Mouse (Mus musculus) heart, adult 18-20 months (tissue): Measurements from ENCODE around the gene Olfm1. TPM values are rescaled to one million over a fixed set of nuclear protein-coding genes. Genes with fewer than 3 reads are reported as not detected.
A peak's percentile ranks its signal among the peaks of the same experiment; 100 is the strongest.

Source experiments
- DNase-seq, 2 experiments: peaks; one replicate each; pipeline ENCODE4 v3.0.0; 2021 to 2022; ENCODE audit warnings: mixed read lengths in 1 of 2
- total RNA-seq, 2 experiments: library from RNA; stranded (reverse); gene quantifications; 2 replicates each; pipeline ENCODE4 v1.2.3; 2021

The Olfm1 gene
- total RNA-seq, 2 experiments from 2014 or later = 9.4 to 10.3 TPM

DNA sequence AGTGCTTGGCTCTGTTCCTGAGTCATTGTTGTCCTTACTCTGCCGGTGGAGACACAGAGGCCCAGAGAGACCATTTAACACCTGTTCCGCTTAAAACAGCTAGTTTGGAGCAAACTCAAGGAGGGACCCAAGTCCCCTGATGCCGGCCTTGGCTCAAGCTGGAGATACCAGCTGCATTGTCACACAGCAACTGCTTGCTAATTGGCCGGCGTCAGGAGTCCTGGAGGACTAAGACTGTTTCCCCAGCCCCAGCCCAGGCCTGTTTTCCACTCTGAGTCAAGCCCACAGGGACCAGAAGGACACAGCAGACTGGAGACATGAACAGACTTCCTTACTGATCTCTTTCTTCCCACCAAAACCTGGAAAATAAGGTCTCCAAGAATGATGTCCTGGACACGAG, 43.7 kb downstream of the Olfm1 start:
- no peak for DNase-seq

- no peak for DNase-seq
Observed at GRCm38 (mm10) chr2:28239616-28240015, 46.8 kb downstream of the Olfm1 start.

GRCm38 (mm10) chr2:28240920-28241319, 48.1 kb downstream of the Olfm1 start:
- no peak for DNase-seq

DNA sequence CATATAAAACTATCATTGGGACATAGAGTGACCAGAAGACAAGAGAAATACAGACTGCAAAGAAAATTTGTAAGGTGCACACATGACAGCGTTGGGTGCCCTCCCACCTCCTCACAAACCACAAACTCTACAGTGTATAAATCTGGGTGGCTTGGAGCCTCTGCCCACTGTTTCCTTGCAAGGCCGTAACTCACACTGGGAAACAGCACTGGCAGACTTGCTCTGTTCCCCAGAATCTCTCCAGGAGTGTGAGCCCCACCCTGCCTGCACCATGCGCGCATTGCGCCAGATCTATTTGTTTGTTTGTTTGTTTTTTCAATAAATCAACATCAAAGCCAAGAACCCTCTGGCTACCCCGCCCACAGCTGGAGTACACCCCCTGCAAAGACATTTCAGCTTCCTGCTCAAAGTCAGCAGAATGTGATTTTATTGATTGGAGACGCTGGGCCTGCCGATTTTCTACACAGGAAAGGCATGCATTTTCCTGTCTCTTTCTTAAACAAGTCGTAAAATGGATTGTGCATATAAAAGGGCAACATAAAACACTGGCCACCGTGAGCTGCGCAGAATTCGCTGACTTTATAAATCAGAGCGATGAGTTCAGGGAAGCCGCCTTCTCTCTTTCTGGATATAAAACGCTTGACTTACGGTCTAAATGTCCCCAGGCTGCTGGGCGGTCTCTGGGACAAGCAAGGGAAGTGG, 48.9 kb downstream of the Olfm1 start:
- DNase-seq = no peak

- no peak for DNase-seq
Observed at GRCm38 (mm10) chr2:28242222-28242543, 49.4 kb downstream of the Olfm1 start.

DNA sequence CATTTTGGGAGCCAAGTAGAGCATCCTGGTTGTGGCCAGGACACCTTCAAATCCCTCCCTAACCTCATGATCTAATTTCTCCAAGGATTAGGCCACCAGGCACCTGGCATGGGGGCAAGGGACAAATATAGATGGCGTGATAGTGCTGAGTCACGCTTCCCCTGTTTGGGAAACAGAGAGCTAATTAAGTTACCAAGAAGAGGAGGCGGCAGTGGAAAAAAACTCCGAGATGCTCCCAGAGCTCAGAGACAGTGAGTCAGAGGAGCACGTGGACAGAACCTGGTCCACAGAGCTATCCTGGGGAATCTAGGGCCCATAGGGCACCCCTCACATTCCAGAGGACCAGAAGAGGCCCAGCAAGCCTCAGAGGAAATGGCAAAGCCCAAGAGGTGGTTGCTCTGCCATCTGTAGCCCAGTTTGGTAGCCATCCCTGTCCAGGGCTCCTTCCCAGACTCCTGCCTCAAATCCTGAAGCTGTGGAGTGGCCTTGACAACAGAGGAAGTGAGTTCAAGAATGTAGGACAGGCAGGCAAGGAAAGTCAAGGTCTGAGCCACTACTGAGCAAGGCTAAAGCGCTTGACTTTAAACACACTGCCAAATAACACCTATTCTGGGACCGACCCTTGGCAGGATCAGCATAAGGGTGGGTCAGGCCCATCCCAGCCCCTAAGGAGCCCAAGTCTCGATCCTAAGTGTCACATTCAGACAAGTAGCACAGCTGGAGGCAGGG, 52.0 kb downstream of the Olfm1 start:
- DNase-seq = no peak

GRCm38 (mm10) chr2:28246110-28246653, 53.4 kb downstream of the Olfm1 start:
- DNase-seq = no peak

DNA sequence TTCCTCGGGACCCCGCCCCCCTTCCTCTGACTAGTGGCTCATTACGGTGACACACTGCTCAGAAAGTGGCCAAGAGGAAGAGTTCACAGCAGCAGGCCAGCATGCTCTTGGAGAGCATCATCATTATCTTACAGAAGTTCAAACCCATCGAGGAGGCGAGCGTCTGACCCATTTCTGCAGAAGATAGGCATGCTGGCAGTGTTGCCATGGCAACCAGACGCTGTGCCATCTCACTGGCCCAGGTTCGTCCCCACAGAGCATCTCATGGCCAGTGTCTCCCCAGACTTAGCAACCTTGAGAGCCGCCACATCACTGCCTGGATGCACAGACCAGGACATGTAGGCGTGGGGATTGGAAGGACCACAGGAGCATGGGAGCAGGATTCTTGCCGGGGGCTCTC, 54.3 kb downstream of the Olfm1 start:
- no peak for DNase-seq

DNA sequence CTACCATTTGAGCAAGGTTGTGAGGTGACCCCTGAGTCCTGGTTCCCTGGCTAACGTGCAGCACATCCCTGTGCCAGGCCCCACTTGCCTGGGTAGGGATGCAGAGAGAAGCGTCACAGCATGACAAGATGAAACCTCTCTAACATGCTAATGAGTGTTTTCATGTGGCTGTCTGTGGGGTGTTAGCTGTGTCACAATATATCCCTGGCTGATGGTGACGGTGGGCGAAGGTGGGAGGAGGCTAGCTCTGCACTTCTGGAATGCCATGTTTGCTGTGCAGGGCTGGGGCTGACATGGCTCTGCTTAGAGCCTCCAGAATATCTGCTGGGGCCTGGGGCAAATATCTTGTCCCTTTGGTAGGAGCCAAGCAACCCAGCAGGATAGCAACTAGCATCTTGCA, 59.8 kb downstream of the Olfm1 start:
- no peak for DNase-seq

GRCm38 (mm10) chr2:28256029-28256428, 63.2 kb downstream of the Olfm1 start:
- DNase-seq = no peak

DNA sequence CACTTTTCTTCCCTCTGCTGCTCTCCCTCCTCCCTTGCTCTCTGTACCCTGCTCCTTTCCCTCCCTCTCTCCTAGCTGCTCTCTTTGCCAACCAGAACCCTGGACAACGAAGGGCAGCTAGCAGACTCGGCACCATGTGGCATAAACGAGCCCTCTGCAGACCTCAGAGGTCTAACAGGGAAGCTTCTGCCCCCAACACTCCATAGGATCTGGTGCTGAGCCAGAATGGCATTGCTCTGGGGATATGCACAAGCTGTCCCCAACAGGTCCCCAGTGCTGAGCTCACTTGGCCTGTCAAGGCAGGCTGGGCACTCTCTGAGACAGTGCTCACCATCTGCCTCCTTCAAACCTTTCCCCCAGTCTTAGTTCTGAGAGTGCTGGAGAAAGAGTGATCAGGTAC, 68.6 kb downstream of the Olfm1 start:
- DNase-seq = no peak

DNA sequence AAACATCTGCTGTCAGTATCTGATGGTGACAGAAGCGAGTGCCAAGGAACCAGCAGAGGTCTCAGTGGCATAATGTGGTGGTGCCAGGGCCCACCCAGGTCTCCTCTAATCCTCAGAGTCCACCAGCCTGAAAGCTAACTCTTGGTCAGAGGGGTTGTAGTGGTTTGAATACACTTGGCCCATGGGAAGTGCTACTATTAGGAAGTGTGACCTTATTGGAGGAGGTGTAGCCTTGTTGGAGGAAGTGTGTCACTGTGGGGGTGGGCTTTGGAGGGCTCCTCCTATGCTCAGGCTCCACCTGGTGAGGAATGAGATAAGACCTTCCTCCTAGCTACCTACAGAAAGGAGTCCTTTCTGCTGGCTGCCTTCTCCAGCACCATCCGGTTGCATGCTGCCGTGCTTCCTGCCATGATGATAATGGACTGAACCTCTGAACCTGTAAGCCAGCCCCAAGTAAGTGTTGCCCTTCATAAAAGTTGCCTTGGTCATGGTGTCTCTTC, 75.0 kb downstream of the Olfm1 start:
- DNase-seq = no peak

DNA sequence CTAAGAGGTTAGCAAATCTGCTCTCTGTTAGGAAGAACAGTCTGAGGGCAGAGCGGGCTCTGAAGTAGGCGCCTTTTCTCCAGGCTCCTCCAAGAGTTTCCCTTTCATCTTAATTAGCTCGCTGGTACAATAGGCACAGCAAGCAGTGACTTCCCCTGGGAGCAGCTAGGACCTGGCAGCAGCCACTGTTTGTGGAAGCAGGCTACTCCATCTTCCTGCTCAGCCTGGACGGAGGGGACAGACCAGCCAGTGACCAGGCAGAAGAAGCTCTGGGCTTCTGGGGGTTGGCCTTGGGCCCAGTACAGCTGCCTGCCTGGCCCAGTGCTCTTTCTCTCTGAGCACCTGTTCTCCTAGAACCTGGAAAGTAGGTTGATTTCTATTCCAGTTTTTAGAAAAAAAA, 77.8 kb downstream of the Olfm1 start:
- DNase-seq = peak in 1 of 2 experiments; percentile 15

DNA sequence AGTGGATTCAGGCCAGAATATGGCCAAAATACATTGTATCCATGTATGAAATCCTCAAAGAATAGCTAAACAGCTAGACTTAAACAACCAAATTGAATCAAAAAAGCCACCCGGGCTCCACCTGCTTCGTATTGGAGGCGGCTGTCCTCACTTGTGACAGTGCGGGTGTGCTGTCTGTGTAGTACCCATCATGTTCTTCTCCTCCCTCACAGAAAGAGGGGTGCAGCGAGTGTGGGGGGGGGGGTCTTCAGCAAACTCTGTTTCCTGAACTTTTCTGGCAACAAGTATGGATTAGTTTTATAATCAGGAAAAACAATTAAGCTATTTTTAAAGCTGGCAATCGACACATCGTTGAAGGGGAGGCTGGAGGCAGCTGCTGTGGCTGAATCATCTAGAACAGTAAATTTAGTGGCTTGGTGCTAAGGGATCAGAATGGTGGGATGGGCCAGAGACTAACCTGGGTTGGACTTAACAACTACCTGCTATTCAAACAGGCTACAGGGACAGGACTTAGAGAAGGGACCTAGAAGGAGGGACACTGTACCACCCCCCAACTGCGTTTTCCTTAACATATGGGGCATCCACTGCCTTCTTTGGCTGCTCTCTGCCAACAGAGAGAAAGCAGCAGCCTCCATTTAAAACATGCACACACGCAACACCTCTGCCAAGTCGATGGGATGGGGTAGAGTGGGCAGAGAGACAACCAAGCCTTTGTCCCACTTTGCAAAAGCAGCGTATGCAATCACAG, 79.6 kb downstream of the Olfm1 start:
- DNase-seq = no peak

GRCm38 (mm10) chr2:28274006-28274405, 81.2 kb downstream of the Olfm1 start:
- no peak for DNase-seq

- no peak for DNase-seq
Observed at GRCm38 (mm10) chr2:28275345-28275744, 82.6 kb downstream of the Olfm1 start.

- DNase-seq = peak; percentile 44 to 61
Observed at GRCm38 (mm10) chr2:28278150-28278549, 85.4 kb downstream of the Olfm1 start.

- peak; percentile 33 to 46 for DNase-seq
Observed at GRCm38 (mm10) chr2:28278853-28279252, 86.1 kb downstream of the Olfm1 start.
